Mouse (Mus musculus) CH12.LX (cell line): ENCODE data around the gene Tmem132d. TPM values are rescaled to one million over a fixed set of nuclear protein-coding genes. Genes with fewer than 3 reads are reported as not detected.

Experiments used
- DNase-seq: peaks from one replicate; pipeline ENCODE4 v3.0.0-alpha.2; 2013; ENCODE audit errors: extremely low read depth
- H3K27ac ChIP-seq: 2 replicates; pipeline ENCODE4 v1.5.1; 2012; ENCODE audit warnings: low read depth, mild to moderate bottlenecking, control low read depth, moderate library complexity; ENCODE audit not compliant: insufficient read depth
- H3K27me3 ChIP-seq: replicated peaks from 2 replicates; pipeline ENCODE3; 2012; ENCODE audit warnings: inconsistent platforms
- H3K36me3 ChIP-seq, 2 experiments: replicated peaks in 1 of 2; 2 replicates each; pipeline versions ENCODE3 to v1.6.1; 2012; ENCODE audit warnings: inconsistent platforms in 1 of 2, low read length in 1 of 2, mild to moderate bottlenecking in 1 of 2, mixed read lengths in 1 of 2, moderate library complexity in 1 of 2; ENCODE audit not compliant: control insufficient read depth in 1 of 2, insufficient read depth in 1 of 2
- H3K4me1 ChIP-seq, 2 experiments: 2 replicates each; pipeline ENCODE4 v1.6.1; 2012; ENCODE audit warnings: inconsistent platforms in 1 of 2, moderate library complexity in 1 of 2; ENCODE audit not compliant: insufficient read depth in 2 of 2, control insufficient read depth in 1 of 2
- H3K4me2 ChIP-seq: 2 replicates; pipeline ENCODE4 v1.6.1; 2012; ENCODE audit warnings: low read depth, mild to moderate bottlenecking, control low read depth; ENCODE audit not compliant: poor library complexity, insufficient read depth, severe bottlenecking
- H3K4me3 ChIP-seq, 3 experiments: fragments of 150-350 bp in 1 of 3; sonication (generic) in 1 of 3; replicated peaks in 1 of 3; 2 replicates each; pipeline versions ENCODE3 to v1.5.1; 2011 to 2012; ENCODE audit warnings: low read depth in 2 of 3, low read length in 2 of 3, mild to moderate bottlenecking in 2 of 3, moderate library complexity in 2 of 3, control low read depth in 1 of 3, improper control_type of control experiment in 1 of 3, inconsistent platforms in 1 of 3, mixed read lengths in 1 of 3; ENCODE audit not compliant: poor library complexity in 1 of 3
- H3K79me2 ChIP-seq: replicated peaks from 2 replicates; pipeline ENCODE4 v1.6.1; 2012; ENCODE audit warnings: mild to moderate bottlenecking, moderate library complexity; ENCODE audit not compliant: control insufficient read depth, poor library complexity, insufficient read depth, severe bottlenecking; ENCODE audit errors: extremely low read depth
- H3K9ac ChIP-seq: 2 replicates; pipeline ENCODE4 v1.6.1; 2012; ENCODE audit warnings: low read depth, mild to moderate bottlenecking, control low read depth, moderate library complexity; ENCODE audit not compliant: insufficient read depth
- H3K9me3 ChIP-seq: replicated peaks from 2 replicates; pipeline ENCODE3; 2012; ENCODE audit warnings: low read length, inconsistent platforms, mixed read lengths
- CHD1 ChIP-seq: IDR thresholded peaks from 2 replicates; pipeline ENCODE4 v1.6.1; 2012; ENCODE audit warnings: low read depth, low read length, improper control_type of control experiment, inconsistent platforms
- ETS1 ChIP-seq: conservative IDR thresholded peaks from 2 replicates; pipeline ENCODE4 v1.6.1; 2012; ENCODE audit warnings: low read depth, mild to moderate bottlenecking, inconsistent platforms, low read length, improper control_type of control experiment, moderate library complexity
- IRF4 ChIP-seq: IDR thresholded peaks from 2 replicates; pipeline ENCODE4 v1.6.1; 2014; ENCODE audit warnings: low read depth, mild to moderate bottlenecking, inconsistent platforms, low read length, improper control_type of control experiment
- JUN ChIP-seq: IDR thresholded peaks from 2 replicates; pipeline ENCODE4 v1.6.1; 2011; ENCODE audit warnings: low read depth, mild to moderate bottlenecking, low read length, improper control_type of control experiment, moderate library complexity; ENCODE audit not compliant: insufficient read depth
- JUND ChIP-seq: conservative IDR thresholded peaks from 2 replicates; pipeline ENCODE4 v1.6.1; 2011; ENCODE audit warnings: low read depth, low read length, improper control_type of control experiment
- MEF2A ChIP-seq: IDR thresholded peaks from 2 replicates; pipeline ENCODE4 v1.6.1; 2014; ENCODE audit warnings: low read depth, mild to moderate bottlenecking, inconsistent platforms, low read length, improper control_type of control experiment, borderline replicate concordance
- USF2 ChIP-seq: conservative IDR thresholded peaks from 2 replicates; pipeline ENCODE4 v1.6.1; 2011; ENCODE audit warnings: low read depth, low read length, improper control_type of control experiment
- dilution Hi-C: fragments of 300-500 bp; cut with MboI; formaldehyde crosslinking; loops from 2 replicates; pipeline ENCODE4 v1.14.3; 2020; ENCODE audit warnings: low sequenced_read_pairs; ENCODE audit not compliant: extremely low pct_unique_long_range_greater_than_20kb, extremely low pct_ligation_motif_present
- in situ Hi-C: fragments of 300-500 bp; cut with MboI; formaldehyde crosslinking; loops from 3 replicates; pipeline ENCODE4 v1.14.3; 2019; ENCODE audit warnings: low sequenced_read_pairs, low pct_ligation_motif_present, low pct_unique_long_range_greater_than_20kb, mixed read lengths
- polyA plus RNA-seq: library from polyadenylated mRNA; unstranded; fragments of >175 nt; gene quantifications from 2 replicates; pipeline ENCODE4 v1.2.1, GENCODE M21; 2012; ENCODE audit warnings: low read depth; ENCODE audit not compliant: insufficient read length
- total RNA-seq, 2 experiments: library from RNA; depleted of rRNA; stranded (reverse); fragments of 300-350 nt in 1 of 2; fragments of >200 nt in 1 of 2; gene quantifications; 2 replicates each; pipeline ENCODE4 v1.2.3; 2012 to 2014

Tmem132d gene
- total and polyA plus RNA-seq, 3 experiments: not detected

DNA sequence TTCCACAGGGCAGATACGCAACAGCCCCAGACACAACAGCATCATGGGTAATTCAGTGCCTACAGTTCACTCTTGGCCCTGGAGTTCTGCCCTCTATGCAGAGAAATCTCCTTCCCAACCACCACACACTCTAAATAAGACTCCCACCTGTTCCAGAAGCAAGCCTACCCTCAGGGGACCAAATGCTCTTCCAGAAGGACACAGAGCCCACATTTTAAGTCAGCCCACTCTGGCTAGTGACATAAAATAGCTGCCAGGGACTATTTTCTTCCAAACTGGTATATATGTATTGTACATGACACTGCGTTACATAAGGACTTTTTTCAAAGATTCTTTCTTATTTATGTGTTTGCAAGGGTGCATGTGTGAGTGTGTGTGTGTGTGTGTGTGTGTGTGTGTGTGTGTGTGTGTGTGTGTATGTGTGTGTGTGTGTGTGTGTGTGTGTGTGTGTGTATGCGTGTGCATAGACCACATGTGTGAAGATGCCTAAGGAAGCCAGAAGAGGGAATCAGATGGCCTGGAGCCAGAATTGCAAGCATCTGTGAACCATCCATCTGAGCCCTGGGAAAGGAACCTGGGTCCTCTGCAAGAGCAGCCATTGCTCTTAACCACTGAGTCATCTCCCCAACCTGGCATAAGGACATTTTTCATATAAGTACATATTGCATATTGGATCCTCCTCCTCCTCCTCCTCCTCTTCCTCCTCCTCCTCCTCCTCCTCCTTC, 67.5 kb downstream of the Tmem132d start:
- in situ Hi-C loops (no loop called here), dilution Hi-C loops (no loop called here)
- Histone ChIP-seq H3K27me3 (no peaks in the 10 kb centered on the region), H3K4me1 (no peaks in the 10 kb centered on the region), H3K9me3 (peaks cover 73% of the 10 kb centered on the region), H3K27ac (no peak overlapping the region), H3K36me3 (no peaks in the 10 kb centered on the region), H3K4me2 (no peak overlapping the region), H3K4me3 (no peak overlapping the region), H3K79me2 (no peaks in the 10 kb centered on the region), H3K9ac (no peak overlapping the region)
- TF ChIP-seq JUN (no peak), JUND (no peak)
- DNase-seq: no peak

GRCm38 (mm10) chr5:128360946-128361675, 71.8 kb downstream of the Tmem132d start:
- DNase-seq: no peak
- Histone ChIP-seq H3K4me1 (no peaks in the 10 kb centered on the region), H3K79me2 (no peaks in the 10 kb centered on the region), H3K27ac (no peak overlapping the region), H3K4me3 (no peak overlapping the region), H3K9ac (no peak overlapping the region), H3K36me3 (no peaks in the 10 kb centered on the region), H3K4me2 (no peak overlapping the region), H3K27me3 (no peaks in the 10 kb centered on the region), H3K9me3 (peaks cover 85% of the 10 kb centered on the region)
- dilution Hi-C loops: no loop called here
- TF ChIP-seq ETS1: no peak
- in situ Hi-C loops: no loop called here

DNA sequence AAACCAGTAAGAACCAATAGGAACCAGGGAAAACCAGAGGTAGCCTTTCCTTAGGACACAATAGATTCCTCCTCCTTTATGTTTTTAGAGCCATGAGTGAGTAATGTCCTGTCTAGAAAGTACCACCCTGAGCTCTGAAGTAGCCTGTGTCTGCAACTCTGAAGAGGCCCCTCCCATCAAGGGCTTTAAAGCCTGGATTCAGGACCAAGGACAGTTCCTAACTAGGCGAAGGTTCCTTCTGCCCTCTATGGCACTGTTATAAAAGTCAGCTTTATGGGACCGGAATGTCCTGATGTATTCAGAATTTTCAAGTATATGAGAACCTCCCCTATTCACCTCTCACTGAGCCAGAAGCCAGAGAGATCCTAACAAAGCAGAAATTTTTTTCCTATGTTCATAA, 84.0 kb downstream of the Tmem132d start:
- H3K27me3 ChIP-seq: no peaks in the 10 kb centered on the region
- H3K36me3 ChIP-seq: no peaks in the 10 kb centered on the region
- dilution Hi-C loops: no loop called here
- no peak overlapping the region for H3K9ac ChIP-seq
- H3K4me2 ChIP-seq: no peak overlapping the region
- no peaks in the 10 kb centered on the region for H3K79me2 ChIP-seq
- no peak overlapping the region for H3K27ac ChIP-seq
- TF ChIP-seq USF2 (no peak), JUND (no peak), IRF4 (no peak), CHD1 (no peak), MEF2A (no peak)
- peaks cover 73% of the 10 kb centered on the region for H3K9me3 ChIP-seq
- no peak for DNase-seq
- H3K4me3 ChIP-seq: no peak overlapping the region
- H3K4me1 ChIP-seq: no peaks in the 10 kb centered on the region
- in situ Hi-C loops: no loop called here
